Mouse (Mus musculus) lung, postnatal 14 days (tissue): ENCODE data around the gene Gm9817.

Experiments used
- DNase-seq: peaks from one replicate; pipeline ENCODE4 v3.0.0; 2021

Gene Gm9817

DNA sequence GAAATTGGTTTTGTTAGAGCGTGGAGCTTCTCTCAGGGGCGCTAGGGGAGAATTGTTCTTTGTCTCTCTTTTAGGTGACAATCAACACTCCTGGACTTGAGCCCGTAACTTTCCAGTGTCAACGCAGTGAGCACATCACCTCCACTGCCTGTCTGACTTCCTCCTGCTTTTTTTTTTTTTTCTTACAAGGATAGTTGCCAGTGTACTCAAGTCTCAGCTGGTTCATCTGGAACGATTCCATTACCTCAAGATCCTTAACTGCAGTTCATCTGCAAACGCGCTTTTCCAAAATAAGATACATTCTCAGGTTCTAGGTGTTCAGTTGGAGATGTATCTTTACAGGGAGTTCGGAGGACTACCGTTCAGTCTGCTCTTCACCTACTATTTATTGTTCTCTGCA lies 16.5 kb downstream of the Gm9817 start:
- DNase-seq: no peak

DNA sequence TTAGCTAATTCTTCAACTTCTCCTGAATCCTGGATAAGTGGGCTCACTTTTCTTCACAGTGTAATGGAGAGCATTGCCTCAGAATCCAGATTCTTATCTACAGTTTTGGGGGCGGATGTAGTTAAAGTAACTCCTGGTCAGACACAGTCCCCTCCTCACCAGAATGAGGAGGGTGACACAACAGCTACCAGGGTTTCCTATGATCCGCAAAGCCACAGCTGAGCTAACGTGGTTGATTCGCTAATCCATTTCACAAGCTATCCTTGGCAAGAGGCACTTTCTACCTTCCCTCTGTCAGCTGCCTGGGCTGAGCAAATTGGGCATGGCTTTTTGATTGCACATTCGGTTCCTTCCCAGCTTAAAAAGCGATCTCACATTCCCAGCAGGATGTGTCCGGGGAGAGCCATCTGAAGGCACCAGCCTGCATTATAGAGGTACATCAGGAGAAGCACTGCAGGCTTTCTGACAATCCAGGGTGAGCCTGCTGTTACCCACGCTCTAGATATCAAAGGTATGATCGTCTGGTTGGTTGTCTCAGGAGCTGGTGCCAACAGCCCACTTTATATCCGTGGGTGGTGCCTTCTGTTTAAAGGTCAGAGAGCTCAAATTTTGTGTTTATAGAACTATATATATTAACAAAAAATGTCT lies 21.2 kb downstream of the Gm9817 start:
- DNase-seq: no peak

DNA sequence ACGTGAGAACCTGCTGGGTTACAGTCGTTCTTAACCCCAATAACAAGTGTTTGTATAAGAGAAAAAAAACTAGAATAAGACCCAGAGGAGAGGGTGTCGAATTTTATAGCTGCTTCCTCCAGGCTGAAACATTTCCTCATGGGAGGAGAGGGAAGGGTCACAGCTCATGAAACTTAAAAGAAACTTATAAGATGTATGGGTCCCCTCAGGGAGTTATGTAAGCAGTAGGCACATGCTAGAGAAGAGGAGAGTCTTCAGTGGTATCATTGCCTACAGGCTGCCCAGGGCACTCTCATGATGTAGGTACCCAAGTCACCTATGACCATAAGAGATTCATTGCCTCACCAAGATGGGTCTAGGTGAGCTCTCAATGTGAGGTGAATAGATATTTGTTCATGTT lies 28.0 kb downstream of the Gm9817 start:
- DNase-seq: no peak

DNA sequence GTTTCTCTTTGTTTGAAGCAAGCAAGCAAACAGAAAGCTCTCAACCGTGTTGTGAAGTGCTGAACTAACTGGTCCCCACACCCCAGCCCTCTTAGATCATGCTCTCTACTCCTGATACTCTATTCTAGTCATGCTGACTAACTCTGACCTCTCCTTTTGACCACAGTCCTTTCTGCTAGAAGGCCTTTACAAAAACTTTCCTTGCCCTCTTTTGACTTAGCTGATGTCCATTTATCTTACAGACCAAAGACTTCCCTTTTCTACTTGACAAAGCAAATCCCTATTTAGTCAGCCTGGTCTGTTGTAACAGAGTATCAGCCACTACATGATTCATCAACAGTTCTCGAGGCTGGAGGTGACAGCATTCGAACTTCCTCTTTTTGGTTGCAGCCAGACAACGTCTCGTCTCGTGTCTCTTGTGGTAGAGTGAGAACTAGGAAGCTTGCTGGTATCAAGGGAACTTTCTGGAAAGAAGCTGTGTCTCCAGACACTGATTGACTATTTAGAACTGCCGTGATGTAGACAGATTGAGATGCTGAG lies 30.4 kb downstream of the Gm9817 start:
- no peak for DNase-seq

GRCm38 (mm10) chr13:45118375-45118774 lies 39.9 kb downstream of the Gm9817 start:
- no peak for DNase-seq

DNA sequence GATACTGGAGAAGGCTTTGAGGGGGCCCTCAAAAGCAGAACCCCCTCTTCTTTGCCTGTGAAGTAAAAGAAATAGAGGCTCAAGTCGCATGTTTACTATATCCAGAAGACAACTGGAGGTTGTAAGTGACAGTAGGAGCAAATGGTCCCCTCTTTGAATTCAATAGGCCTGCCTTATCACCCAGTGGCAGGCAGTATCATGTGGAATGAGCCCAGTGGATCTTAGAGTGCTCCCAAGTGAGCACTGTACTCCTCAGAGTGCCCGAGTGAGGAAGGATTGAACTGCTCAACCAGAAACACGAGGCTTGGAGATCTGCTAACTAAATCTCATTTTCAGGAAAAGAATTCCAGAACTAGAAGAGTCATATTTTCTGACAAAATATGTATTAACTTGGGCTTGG lies 40.3 kb downstream of the Gm9817 start:
- DNase-seq: no peak
